Mouse (Mus musculus) right cerebral cortex, adult 2 months (tissue): ENCODE measurements at regions not wholly inside any gene's neighbourhood (a gene's known extent, or its start where the extent isn't known, plus 50 kb on each side); places are given as distances from the start of the nearest gene placed in this dataset.
A peak's percentile ranks its signal among the peaks of the same experiment; 100 is the strongest.

ENCODE experiments used
- DNase-seq, 2 experiments: peaks; one replicate each; pipeline ENCODE4 v3.0.0; 2021 to 2022; ENCODE audit warnings: low spot score in 2 of 2

- DNase-seq = no peak
Measured at GRCm38 (mm10) chr10:98292140-98292539, 565.6 kb upstream of the C030005K15Rik start.

- DNase-seq = no peak
Measured at GRCm38 (mm10) chr10:98305667-98306066, 579.1 kb upstream of the C030005K15Rik start.

- DNase-seq = no peak
Measured at GRCm38 (mm10) chr10:98309667-98310066, 583.1 kb upstream of the C030005K15Rik start.

- DNase-seq = no peak
Measured at GRCm38 (mm10) chr10:98311403-98311802, 584.8 kb upstream of the C030005K15Rik start.

GRCm38 (mm10) chr10:98318416-98318815, 591.9 kb upstream of the C030005K15Rik start:
- no peak for DNase-seq

GRCm38 (mm10) chr10:98323846-98324245, 590.4 kb upstream of the Atp2b1 start:
- DNase-seq = no peak

GRCm38 (mm10) chr10:98324591-98324990, 589.6 kb upstream of the Atp2b1 start:
- DNase-seq = no peak

- DNase-seq = no peak
Measured at GRCm38 (mm10) chr10:98325720-98326119, 588.5 kb upstream of the Atp2b1 start.

GRCm38 (mm10) chr10:98332682-98333081, 581.5 kb upstream of the Atp2b1 start:
- DNase-seq = no peak

GRCm38 (mm10) chr10:98333411-98334067, 580.7 kb upstream of the Atp2b1 start:
- DNase-seq = peak in 1 of 2 experiments; percentile 2

- peak; percentile 22 to 24 for DNase-seq
Measured at GRCm38 (mm10) chr10:98343827-98344226, 570.4 kb upstream of the Atp2b1 start.

GRCm38 (mm10) chr10:98349466-98349865, 564.7 kb upstream of the Atp2b1 start:
- DNase-seq = peak; percentile 6 to 21

- DNase-seq = no peak
Measured at GRCm38 (mm10) chr10:98350318-98350926, 563.8 kb upstream of the Atp2b1 start.

GRCm38 (mm10) chr10:98352061-98352460, 562.1 kb upstream of the Atp2b1 start:
- DNase-seq = no peak

GRCm38 (mm10) chr10:98354486-98354885, 559.7 kb upstream of the Atp2b1 start:
- no peak for DNase-seq

- DNase-seq = no peak
Measured at GRCm38 (mm10) chr10:98364604-98365003, 549.6 kb upstream of the Atp2b1 start.

- DNase-seq = no peak
Measured at GRCm38 (mm10) chr10:98372561-98372960, 541.6 kb upstream of the Atp2b1 start.

GRCm38 (mm10) chr10:98373314-98373713, 540.9 kb upstream of the Atp2b1 start:
- DNase-seq = no peak

- DNase-seq = no peak
Measured at GRCm38 (mm10) chr10:98374684-98375083, 539.5 kb upstream of the Atp2b1 start.

GRCm38 (mm10) chr10:98388543-98388942, 525.7 kb upstream of the Atp2b1 start:
- no peak for DNase-seq

GRCm38 (mm10) chr10:98399864-98400263, 514.3 kb upstream of the Atp2b1 start:
- no peak for DNase-seq

- peak; percentile 17 to 20 for DNase-seq
Measured at GRCm38 (mm10) chr10:98417807-98418743, 496.1 kb upstream of the Atp2b1 start.
